Mouse (Mus musculus): ENCODE data around the gene Trpm2. TPM values are rescaled to one million over a fixed set of nuclear protein-coding genes. Genes with fewer than 3 reads are reported as not detected.
A peak's percentile ranks its signal among the peaks of the same experiment; 100 is the strongest.
"Not testable (repeated sequence)": the region's sequence is repeated elsewhere in the genome, so short reads cannot be mapped to it uniquely, and the experiment has no call there.

The Trpm2 gene
- under 1 TPM; 0.55 to 0.56 TPM for total RNA-seq (2021)

DNA sequence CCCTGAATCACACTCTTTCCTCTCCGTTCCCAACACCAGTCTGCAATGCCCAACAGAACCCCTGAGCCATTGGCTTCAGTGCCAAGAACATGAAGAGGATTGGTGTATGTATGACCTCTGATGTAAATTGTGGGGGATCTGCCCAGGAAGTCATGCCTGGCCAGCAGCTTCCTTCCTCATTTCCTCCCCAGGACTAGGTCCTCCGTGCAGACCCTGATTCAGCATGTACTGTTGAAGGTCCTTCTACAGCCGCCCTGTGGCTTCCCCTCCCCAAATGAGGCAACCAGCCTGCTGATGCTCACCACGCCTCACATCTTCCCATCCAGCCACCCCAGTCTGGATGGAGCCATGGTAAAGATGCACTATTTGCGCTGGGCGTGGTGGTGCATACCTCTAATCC is at the start of gene Trpm2:
Gene Trpm2, minus strand, starts transcription at position 83 of the 400 bp plus-strand sequence.
- no peak for DNase-seq (ENCODE audit: low spot score)
- intact Hi-C loops (cut with DNase I), result no loop called here

DNA sequence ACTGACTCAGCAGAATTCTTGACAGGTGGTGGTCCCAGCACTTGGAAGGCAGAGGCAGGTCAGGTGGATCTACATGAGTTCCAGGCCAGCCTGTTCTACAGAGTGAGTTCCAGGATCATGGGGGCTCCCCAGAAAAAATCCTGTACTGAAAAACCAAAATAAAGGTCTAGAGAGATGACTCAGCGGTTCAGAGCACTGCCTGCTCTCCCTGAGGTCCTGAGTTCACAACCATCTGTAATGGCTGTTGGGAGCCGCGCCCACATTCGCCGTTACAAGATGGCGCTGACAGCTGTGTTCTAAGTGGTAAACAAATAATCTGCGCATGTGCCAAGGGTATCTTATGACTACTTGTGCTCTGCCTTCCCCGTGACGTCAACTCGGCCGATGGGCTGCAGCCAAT is 49.6 kb upstream of the Trpm2 start:
- not testable (repeated sequence) for DNase-seq (ENCODE audit: low spot score)
- intact Hi-C loops (cut with DNase I), result loop anchor here (5.0 kb wide), 1 partner anchor 38 kb away; no protein-coding TSS in a partner anchor

DNA sequence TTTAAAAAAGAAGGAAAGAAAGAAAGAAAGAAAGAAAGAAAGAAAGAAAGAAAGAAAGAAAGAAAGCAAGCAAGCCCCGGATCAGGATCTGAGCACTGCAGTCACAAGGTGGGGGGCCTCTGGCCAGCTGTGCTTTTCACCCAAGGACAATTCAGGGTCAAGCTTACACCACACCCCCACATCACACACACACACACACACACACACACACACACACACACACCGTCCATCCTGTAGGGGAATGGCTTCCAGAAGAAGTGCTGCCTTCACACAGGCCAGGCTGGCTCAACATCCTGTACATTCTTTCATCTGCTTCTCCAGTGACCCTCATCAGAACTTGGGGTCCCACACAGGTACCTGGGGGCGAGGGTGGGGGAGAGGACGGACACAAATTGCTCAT is 48.9 kb upstream of the Trpm2 start:
- intact Hi-C loops (cut with DNase I), result loop anchor here (5.0 kb wide), 1 partner anchor 37 kb away; no protein-coding TSS in a partner anchor
- DNase-seq (ENCODE audit: low spot score), result no peak

DNA sequence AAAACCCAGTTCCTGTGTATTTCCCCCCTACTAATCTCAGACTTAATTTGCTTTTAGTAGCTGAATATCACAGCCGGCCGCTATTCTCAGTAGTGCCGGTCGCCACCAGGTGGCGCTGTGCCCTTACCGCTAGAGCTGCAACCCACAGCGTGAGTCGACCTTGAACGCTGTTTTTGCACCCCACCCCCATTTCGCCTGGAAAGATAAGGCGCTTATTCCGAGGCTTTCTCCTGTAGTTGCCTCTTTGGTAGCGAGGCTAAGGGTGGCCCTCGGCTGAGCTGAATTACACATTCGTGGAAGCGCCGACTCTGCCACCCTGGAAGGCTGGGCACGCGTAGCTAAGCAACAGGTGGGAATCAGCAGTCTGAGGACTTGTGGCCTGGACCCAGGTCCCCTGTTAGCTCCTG is 48.4 kb upstream of the Trpm2 start:
- no peak for DNase-seq (ENCODE audit: low spot score)
- intact Hi-C loops (cut with DNase I), result loop anchor here (5.0 kb wide), 1 partner anchor 36 kb away; no protein-coding TSS in a partner anchor

DNA sequence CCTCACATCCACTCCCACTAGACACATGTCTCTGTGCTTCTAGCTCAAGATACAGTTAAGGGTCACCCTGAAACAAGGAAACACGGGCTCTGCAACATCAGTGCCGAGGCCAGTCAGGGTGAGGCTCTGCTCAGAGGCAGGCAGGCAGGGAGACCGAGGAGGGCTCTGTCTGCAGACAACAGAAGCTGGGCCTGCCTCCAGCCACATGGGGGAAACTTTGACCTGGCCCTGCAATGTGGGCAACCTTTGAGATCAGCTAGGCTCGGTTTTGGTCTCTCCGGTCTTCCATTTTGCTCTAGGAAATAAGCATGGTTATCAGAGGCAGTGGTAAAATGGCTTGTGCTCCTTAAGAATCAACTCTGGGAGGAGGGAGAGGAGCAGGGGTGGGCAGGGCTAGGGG is 46.0 kb upstream of the Trpm2 start:
- intact Hi-C loops (cut with DNase I), result loop anchor here (5.0 kb wide), 1 partner anchor 34 kb away; no protein-coding TSS in a partner anchor
- DNase-seq (ENCODE audit: low spot score), result no peak

DNA sequence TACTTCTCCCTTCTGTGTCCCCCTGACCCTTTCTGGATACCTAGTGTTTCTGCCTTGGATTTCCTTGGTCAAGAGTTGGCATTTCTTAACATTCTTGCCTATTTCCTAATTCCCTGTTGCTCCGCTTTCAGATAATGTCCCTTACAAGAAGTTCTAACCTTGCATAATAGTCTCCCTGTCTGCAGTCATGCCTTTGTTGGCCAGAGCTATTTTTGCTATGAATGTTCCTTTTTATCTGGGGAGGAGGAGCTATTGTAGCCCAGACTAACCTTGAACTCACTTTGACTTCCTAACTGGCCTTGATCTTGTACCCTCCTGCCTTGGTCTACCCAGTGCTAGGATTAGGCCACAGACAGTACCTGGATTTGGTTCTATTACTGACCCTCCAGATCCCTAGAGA is 45.1 kb upstream of the Trpm2 start:
- no peak for DNase-seq (ENCODE audit: low spot score)
- intact Hi-C loops (cut with DNase I), result loop anchor here (5.0 kb wide), 1 partner anchor 33 kb away; no protein-coding TSS in a partner anchor

DNA sequence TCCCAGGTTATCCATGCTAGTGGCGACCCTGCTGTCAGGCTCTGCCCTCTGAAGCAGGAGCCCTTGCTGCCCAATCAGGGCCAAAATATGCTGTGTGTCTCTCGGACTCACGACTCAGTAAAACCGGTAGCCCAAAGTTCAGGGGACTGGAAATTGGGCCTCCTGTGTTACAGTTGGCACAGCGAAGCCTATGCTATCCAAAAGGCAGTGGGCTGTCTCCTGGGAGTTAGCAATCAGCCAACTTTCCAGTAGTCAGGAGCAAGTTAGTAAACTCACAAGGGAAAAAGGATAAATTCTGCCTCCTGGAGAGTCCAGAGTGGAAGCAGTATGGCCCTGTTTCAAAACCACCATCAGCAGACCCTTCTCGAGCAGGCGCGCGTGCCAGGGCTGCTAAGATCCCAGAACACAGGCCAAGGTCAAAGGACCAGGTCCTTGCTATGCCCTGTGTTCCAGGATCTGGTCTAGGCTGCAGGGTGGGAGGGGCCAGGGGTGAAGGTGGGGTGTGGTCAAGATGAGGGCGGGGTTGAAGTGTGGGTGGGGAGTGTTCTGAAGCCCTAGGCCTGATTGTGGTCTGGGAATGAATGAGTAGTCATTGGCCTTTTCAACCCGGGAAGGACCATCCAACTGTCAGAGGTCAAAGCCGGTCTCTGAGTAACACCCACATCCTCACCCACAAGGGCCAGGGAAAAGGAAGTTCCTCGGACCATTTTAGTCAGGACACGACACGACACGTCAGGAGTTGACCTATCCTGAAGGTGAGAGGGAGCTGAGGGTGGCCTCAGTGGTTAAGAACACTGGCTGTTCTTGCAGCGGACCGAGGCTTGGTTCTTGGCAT is 42.5 kb upstream of the Trpm2 start:
- DNase-seq (ENCODE audit: low spot score), result no peak

DNA sequence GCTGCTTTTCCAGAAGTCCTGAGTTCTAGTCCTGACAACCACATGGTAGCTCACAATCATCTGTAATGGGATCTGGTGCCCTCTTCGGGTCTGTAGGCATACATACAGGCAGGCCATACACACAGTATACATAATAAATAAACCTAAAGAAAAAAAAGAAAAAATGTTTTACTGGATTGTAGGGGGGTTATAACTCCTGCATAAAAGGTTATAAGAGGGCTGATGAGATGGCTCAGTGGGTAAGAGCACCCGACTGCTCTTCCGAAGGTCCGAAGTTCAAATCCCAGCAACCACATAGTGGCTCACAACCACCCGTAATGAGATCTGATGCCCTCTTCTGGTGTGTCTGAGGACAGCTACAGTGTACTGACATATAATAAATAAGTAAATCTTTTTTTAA is 40.8 kb upstream of the Trpm2 start:
- intact Hi-C loops (cut with DNase I); DNase-seq (ENCODE audit: low spot score): not testable (repeated sequence)

More for the DNA sequence above, 42.5 kb upstream of the Trpm2 start:
- intact Hi-C loops (cut with DNase I), result no loop called here

DNA sequence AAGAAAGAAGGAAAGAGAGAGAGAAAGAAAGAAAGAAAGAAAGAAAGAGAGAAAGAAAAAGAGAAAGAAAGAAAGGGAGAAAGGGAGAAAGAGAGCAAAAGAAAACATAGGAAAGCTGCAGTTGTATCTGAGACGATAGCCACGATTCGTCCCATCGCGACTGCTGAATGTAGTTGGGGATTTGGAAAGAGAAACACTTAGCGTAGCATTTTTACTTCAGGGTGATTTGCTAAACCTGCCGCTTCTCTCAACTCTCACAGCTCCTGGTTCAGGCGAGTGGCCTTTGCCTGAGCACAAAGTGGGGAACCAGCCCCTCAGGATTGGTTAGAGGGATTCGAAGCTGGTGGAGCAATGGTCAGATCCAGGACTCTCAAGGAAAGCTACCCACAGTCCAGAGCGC is 40.0 kb upstream of the Trpm2 start:
- intact Hi-C loops (cut with DNase I), result no loop called here

DNA sequence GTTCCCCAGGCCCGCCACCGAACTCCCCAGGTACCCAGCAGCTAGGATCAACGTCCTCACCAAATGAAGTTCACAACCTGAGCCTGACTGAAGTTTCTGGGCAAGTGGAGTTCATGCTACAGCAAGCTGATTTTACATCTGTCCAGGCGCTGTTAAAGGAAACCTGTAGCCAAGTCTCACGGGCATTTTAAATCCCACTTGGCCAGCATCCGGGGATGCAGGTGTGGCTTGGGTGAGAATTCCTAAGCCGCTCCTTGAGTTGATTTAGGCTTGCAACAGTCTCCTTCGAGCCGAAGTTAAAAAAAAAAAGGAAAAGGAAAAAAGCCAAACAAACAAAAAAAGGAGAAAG is 39.6 kb upstream of the Trpm2 start, which contains the start of gene Pfkl:
Gene Pfkl, minus strand, starts transcription at position 139 of the 349 bp plus-strand sequence.
- intact Hi-C loops (cut with DNase I), result no loop called here
- no peak for DNase-seq (ENCODE audit: low spot score)

More for the DNA sequence above, 40.0 kb upstream of the Trpm2 start:
- no peak for DNase-seq (ENCODE audit: low spot score)

DNA sequence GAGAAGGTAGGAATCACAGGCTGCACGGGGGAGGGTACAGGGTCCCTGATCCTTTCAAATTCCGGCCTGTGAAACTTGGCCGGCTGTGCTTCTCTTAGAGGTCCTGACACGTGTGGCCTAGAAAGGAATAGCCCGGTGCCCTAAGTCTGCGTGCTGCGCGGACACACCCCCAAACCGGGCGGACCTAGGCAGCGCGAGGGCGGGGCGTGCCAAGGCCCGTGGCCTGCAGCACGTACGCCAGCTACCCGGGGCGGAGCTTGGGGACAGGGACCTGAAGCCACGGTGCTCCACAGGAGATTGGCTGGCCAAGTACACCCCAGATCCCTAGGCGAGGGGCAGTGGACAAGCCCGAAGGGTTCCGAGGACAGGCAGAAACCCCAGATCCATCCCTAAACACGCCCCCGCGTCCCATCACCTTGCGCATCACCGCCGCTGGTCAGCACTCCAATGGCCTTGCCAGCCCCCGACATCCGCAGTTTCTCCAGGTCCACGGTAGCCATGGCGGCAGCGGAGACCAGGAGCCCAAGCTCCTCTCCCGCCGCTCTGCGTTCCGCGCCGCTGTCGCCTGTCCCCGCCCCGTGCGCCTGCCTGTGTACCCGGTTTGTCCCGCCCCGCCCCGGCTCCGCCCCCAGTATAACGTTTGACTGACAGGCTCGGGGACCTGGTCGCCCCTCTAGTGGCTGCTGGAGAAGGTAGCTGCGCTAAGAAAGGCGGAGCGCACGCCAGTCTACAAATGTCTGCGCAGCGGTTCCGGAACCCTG is 39.0 kb upstream of the Trpm2 start:
- intact Hi-C loops (cut with DNase I), result no loop called here
- peak; percentile 89 for DNase-seq (ENCODE audit: low spot score)

DNA sequence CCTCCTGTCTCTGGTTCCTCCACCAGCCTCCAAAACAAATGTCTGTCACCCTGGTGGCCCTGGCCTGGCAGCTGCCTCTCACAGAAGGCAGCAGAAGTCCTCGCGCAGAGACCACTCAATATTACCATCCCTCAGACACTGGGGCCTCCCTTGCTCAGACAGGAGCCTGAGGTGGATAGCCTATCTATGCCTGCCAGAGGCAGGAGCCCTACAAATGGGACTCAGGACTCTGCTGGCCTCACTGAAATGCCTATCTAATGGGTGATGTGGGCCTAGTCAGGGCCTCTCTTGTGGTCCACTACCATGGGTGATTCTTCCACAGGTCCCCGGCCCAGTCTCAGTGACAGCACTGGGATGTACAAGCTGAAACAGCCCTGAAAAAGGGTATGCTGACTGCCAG is 37.8 kb upstream of the Trpm2 start:
- intact Hi-C loops (cut with DNase I), result no loop called here
- no peak for DNase-seq (ENCODE audit: low spot score)

DNA sequence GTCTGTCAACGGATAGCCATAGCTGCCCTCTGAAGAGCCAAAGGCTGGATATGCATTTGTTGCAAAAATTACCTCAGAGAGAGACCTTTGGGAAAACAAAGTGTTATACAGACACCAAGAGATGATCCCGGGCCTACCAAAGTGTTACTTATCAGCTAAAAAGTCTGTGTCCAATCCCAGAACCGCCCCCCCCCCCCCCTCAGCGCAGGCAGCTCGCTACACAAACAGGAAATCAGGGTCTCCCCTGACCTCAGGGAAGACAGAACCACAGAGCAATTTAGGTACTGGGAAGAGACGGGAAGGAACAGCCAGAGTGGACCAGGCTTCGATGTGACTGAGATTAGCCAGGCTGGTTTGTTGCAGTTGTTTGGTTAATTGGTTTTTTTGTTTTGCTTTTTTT is 36.8 kb upstream of the Trpm2 start:
- intact Hi-C loops (cut with DNase I), result no loop called here

DNA sequence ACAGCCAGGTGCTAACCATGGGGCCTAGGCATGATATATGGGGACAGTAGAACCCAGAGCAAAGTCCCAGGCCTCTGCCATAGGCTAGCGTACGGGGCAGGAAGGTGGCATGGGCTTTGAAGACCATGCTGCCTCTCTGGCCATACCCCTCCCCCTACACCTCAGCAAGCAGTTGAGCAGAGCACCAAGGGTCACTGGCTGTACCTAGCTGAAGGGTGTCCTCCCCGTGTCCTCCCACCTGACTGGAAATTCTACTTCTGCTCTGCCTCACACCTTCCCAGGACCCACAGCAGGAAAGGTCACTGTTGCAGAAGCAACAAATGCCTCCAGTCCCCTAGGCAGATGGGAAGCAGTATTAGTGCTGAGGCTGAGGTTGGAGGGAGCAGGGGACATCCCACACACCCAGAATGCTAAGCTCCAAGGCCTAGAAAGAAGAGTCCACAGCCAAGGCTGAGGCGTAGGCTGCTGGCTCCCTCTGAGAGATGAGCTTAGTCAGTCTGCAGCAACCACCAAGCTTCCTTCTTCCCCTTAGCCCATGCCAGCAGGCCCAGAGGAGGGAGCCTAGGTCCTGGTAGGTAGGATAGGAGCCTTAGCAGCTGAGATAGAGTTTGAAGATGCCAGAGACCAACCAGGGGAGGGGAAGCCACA is 35.6 kb upstream of the Trpm2 start:
- no peak for DNase-seq (ENCODE audit: low spot score)
- intact Hi-C loops (cut with DNase I), result no loop called here

More for the DNA sequence above, 36.8 kb upstream of the Trpm2 start:
- DNase-seq (ENCODE audit: low spot score), result no peak

DNA sequence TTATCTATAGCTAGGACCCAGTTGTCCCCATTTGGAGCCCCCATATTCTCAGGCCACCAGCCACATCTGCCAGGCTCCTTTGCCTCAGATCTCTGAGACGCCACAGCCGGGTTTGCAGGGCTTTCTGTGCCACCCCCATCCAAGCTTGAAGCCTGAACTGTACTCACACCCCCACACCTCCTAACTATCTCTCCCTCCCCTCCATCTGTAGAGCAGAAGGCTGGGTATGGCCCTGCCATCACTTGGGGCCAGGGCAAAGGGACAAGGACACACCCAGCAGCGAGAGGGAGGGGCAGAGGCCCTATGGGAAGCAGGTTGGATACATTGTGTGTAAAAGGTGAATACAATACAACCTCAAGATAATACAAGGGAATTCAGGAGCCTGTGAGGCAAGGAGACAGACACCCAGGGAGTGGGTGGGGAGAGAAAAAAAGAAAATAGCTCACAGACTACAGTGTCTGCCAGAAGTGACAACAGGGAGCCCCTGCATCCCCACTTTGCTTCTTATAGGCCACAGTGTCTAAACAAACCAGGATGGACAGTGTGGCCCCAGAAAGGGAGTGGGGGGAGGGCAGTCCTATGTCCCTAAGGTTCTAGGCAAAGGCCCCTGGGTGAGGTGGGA is 34.2 kb upstream of the Trpm2 start:
- no peak for DNase-seq (ENCODE audit: low spot score)
- intact Hi-C loops (cut with DNase I), result no loop called here

DNA sequence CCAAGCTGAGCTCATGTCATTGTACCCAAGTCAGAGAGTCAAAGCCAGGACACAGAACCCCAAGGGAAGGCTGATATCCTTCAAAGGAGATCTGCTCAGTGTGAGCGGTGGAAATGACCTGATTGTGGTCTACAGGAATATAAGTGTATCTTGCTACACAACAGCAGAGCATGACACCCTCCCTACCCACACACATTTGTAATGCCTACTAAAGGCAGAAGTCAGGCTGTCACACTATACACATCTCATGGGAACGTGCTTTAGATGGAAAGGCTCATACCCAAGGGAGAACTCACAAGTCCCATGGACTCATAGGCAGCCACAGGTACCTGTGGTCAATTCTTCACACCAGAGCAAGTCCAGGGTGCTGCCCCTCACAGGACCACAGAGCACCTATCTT is 32.0 kb upstream of the Trpm2 start:
- DNase-seq (ENCODE audit: low spot score), result no peak
- intact Hi-C loops (cut with DNase I), result no loop called here

DNA sequence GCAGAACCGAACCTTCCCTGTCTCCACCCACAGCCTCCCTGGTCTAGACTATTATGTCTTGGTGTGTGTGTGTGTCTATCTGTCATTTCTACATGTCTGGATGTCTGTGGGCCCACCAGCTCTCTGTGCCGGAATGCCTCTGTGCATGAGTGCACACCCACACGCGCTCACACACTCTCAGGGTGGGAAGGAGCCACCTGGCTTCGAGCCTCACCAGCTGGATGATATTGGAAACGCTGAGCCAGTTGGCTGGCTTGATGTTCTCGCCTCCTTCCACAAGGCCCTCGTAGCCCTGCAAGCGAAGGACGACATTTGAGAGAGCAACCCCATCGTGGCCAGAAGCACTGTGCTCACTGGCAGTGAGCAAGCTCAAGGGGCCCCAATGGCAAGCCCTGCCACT is 31.4 kb upstream of the Trpm2 start:
- peak; percentile 31 for DNase-seq (ENCODE audit: low spot score)
- intact Hi-C loops (cut with DNase I), result no loop called here

DNA sequence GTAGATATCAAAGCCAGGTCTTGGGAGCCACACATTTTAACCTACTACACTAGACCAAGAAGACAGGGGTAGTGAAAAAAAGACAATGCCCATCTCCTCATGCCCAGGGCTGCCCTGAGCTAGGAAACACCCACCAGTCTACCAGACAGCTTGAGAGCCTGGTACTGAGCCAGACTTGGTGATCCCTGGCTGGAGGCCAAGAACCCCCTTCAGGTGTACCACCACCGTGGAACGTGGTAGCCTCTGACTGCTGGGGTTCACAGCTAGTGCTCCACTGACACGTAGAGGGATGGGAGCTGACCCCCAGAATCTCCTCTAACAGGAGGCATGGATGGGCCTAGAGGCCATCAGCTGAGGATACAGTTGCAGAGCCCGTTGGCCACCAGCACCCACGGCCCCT is 29.8 kb upstream of the Trpm2 start:
- DNase-seq (ENCODE audit: low spot score), result no peak
- intact Hi-C loops (cut with DNase I), result no loop called here

DNA sequence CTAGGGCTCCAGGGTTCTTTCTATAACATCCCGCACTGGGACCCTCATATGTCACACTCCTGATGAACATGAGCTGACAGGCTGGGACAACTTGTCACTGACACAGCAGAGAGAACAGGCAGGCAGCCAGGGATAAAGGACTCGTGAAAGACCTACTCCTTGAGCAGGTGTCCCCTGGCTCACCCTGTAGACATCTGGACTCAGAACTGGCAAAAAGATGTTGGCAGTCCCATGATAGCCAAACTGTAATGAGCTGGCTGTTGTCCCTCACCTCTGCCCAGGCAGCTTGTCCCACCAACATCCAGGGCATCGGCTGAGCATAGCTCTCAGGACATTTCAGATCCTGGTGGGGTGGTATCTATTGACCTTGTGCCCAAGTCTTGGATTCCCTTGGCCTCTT is 25.3 kb upstream of the Trpm2 start:
- intact Hi-C loops (cut with DNase I), result no loop called here
- DNase-seq (ENCODE audit: low spot score), result no peak

DNA sequence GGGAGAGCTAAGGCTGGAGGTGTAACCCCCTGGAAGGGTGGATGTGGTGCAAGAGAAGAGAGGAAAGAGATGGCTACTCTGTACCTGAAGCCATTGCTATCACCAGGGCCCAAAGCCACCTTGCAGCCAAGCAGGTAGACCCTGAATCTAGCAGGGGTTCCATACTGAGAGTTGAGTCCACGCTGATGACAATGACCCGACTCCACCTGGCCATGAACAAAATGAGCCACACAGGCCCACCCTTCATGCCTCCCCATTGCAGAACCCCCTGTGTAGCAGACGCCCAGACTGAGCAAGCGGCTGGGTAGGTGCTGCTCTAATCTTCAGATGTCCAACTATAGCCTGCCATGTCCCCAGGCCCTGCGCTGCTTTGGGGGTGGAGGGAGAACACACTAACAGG is 15.4 kb upstream of the Trpm2 start:
- no peak for DNase-seq (ENCODE audit: low spot score)
- intact Hi-C loops (cut with DNase I), result loop anchor here (2.0 to 5.0 kb wide), 2 partner anchors 42 to 175 kb away; no protein-coding TSS in a partner anchor
